Mouse (Mus musculus) small intestine, adult 2 months (tissue): Measurements from ENCODE around the gene Entr1. TPM values are rescaled to one million over a fixed set of nuclear protein-coding genes. Genes with fewer than 3 reads are reported as not detected.

ENCODE experiments used
- H3K27ac ChIP-seq: fragments of 200-500 bp; 2 replicates; pipeline ENCODE4 v1.5.1; 2012; ENCODE audit warnings: low read depth, low read length, control low read depth, inconsistent platforms; ENCODE audit not compliant: insufficient read depth
- H3K27me3 ChIP-seq: fragments of 200-500 bp; 2 replicates; pipeline ENCODE4 v1.6.1; 2012; ENCODE audit warnings: mild to moderate bottlenecking, moderate library complexity, low read length, inconsistent platforms; ENCODE audit not compliant: control insufficient read depth, insufficient read depth
- H3K36me3 ChIP-seq: fragments of 200-500 bp; 2 replicates; pipeline ENCODE4 v1.6.1; 2012; ENCODE audit warnings: mild to moderate bottlenecking, low read length, control low read depth, inconsistent platforms; ENCODE audit not compliant: control insufficient read depth, insufficient read depth
- H3K4me1 ChIP-seq: fragments of 200-500 bp; 2 replicates; pipeline ENCODE4 v1.6.1; 2012; ENCODE audit warnings: low read length, inconsistent platforms, mixed read lengths; ENCODE audit not compliant: control insufficient read depth, insufficient read depth, insufficient read length
- H3K4me3 ChIP-seq: fragments of 200-500 bp; 2 replicates; pipeline ENCODE4 v1.5.1; 2012; ENCODE audit warnings: low read depth, mild to moderate bottlenecking, control low read depth, inconsistent platforms, low read length, moderate library complexity
- CTCF ChIP-seq: fragments of 200-500 bp; IDR thresholded peaks from 2 replicates; pipeline ENCODE4 v1.5.1; 2012; ENCODE audit warnings: low read depth, mild to moderate bottlenecking, control low read depth, inconsistent platforms, low read length, moderate library complexity, mixed read lengths; ENCODE audit not compliant: insufficient replicate concordance, insufficient read length; ENCODE audit errors: extremely low read depth
- POLR2A ChIP-seq: fragments of 200-500 bp; IDR thresholded peaks from 2 replicates; pipeline ENCODE4 v1.6.1; 2012; ENCODE audit warnings: low read depth, mild to moderate bottlenecking, control low read depth, inconsistent platforms, low read length, moderate library complexity
- WGBS: fragments of 180-500 bp; shearing (Covaris S2); methylation state at CpG from one replicate; pipeline ENCODE4 v1.1.7; 2018; 5-methylcytosine and 5-hydroxymethylcytosine counted together
- polyA plus RNA-seq: library from polyadenylated mRNA; depleted of rRNA; stranded (reverse); fragments of >200 nt; gene quantifications from 2 replicates; pipeline ENCODE4 v1.2.3, GENCODE M21; 2012

The Entr1 gene
- polyA plus RNA-seq, 1 experiment: 60.0 TPM

GRCm38 (mm10) chr2:26403306-26403705 is 14.2 kb upstream of the Entr1 start:
- Histone ChIP-seq H3K27me3 (no peaks in the 10 kb centered on the region), H3K27ac (no peak overlapping the region), H3K4me3 (no peak overlapping the region), H3K36me3 (peaks cover 29% of the 10 kb centered on the region), H3K4me1 (peaks cover 9% of the 10 kb centered on the region)
- no peak for TF ChIP-seq CTCF
- WGBS: 80% methylated on average over 8 of the region's 8 CpGs

- Histone ChIP-seq H3K27ac (no peak overlapping the region), H3K4me1 (0 out of 2 replicates have a peak, but pooled peaks cover 2% of the 10 kb centered on the region), H3K27me3 (no peaks in the 10 kb centered on the region), H3K4me3 (no peak overlapping the region), H3K36me3 (peaks cover 38% of the 10 kb centered on the region)
- TF ChIP-seq POLR2A (no peak), CTCF (no peak)
- 88% methylated on average over 1 of the region's 1 CpGs for WGBS
Measured at GRCm38 (mm10) chr2:26402265-26402664, 13.1 kb upstream of the Entr1 start.

GRCm38 (mm10) chr2:26401023-26401422 is 11.9 kb upstream of the Entr1 start:
- 88% methylated on average over 4 of the region's 4 CpGs for WGBS
- Histone ChIP-seq H3K4me3 (no peak overlapping the region), H3K4me1 (no peaks in the 10 kb centered on the region), H3K36me3 (peaks cover 49% of the 10 kb centered on the region), H3K27me3 (no peaks in the 10 kb centered on the region), H3K27ac (no peak overlapping the region)
- no peak for TF ChIP-seq POLR2A
- TF ChIP-seq CTCF: no peak

DNA sequence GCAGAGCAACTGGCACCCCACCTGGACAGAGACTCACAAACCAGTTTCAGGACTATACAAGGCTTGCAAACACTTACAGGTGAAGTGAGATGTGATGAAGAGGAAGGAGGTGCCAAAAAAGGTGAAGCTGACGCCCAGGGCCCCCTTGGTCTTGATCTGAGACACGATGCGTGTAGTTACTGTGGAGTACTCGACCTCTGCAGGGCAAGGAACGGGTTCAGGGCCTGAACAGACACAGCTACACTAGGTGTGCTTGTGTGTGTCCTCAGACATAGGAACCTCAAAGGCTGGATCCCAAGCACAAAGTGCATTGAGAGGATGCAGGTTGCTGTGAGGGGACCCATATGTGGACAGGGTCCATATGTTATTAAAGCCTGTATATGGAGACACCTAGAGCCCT is 11.2 kb upstream of the Entr1 start:
- Histone ChIP-seq H3K36me3 (peaks cover 56% of the 10 kb centered on the region), H3K4me1 (no peaks in the 10 kb centered on the region), H3K4me3 (no peak overlapping the region), H3K27ac (no peak overlapping the region), H3K27me3 (no peaks in the 10 kb centered on the region)
- TF ChIP-seq CTCF: no peak
- no peak for TF ChIP-seq POLR2A
- 88% methylated on average over 5 of the region's 5 CpGs for WGBS

GRCm38 (mm10) chr2:26399647-26400046 is 10.5 kb upstream of the Entr1 start:
- no peak overlapping the region for H3K27ac ChIP-seq
- no peaks in the 10 kb centered on the region for H3K27me3 ChIP-seq
- WGBS: 65% methylated on average over 5 of the region's 5 CpGs
- H3K36me3 ChIP-seq: peaks cover 63% of the 10 kb centered on the region
- TF ChIP-seq POLR2A: no peak
- no peak for TF ChIP-seq CTCF
- no peak overlapping the region for H3K4me3 ChIP-seq
- H3K4me1 ChIP-seq: no peaks in the 10 kb centered on the region

GRCm38 (mm10) chr2:26398978-26399377 is 9.9 kb upstream of the Entr1 start:
- no peak for TF ChIP-seq CTCF
- TF ChIP-seq POLR2A: no peak
- Histone ChIP-seq H3K4me3 (no peak overlapping the region), H3K27me3 (no peaks in the 10 kb centered on the region), H3K27ac (no peak overlapping the region), H3K36me3 (peaks cover 66% of the 10 kb centered on the region), H3K4me1 (no peaks in the 10 kb centered on the region)
- WGBS: 92% methylated on average over 8 of the region's 8 CpGs

- TF ChIP-seq CTCF: no peak
- no peak for TF ChIP-seq POLR2A
- no peak overlapping the region for H3K4me3 ChIP-seq
- WGBS: 69% methylated on average over 6 of the region's 6 CpGs
- H3K36me3 ChIP-seq: peaks cover 62% of the 10 kb centered on the region
- H3K4me1 ChIP-seq: peaks cover 7% of the 10 kb centered on the region
- H3K27ac ChIP-seq: no peak overlapping the region
- H3K27me3 ChIP-seq: no peaks in the 10 kb centered on the region
Measured at GRCm38 (mm10) chr2:26391617-26392016, 2.5 kb upstream of the Entr1 start.

GRCm38 (mm10) chr2:26390954-26391353 is 1.8 kb upstream of the Entr1 start:
- H3K27me3 ChIP-seq: no peaks in the 10 kb centered on the region
- TF ChIP-seq POLR2A (no peak), CTCF (no peak)
- H3K27ac ChIP-seq: no peak overlapping the region
- H3K36me3 ChIP-seq: peaks cover 61% of the 10 kb centered on the region
- H3K4me1 ChIP-seq: peaks cover 7% of the 10 kb centered on the region
- 78% methylated on average over 3 of the region's 3 CpGs for WGBS
- no peak overlapping the region for H3K4me3 ChIP-seq
